Mouse (Mus musculus): Measurements from ENCODE around the gene Tuba1a.

DNA sequence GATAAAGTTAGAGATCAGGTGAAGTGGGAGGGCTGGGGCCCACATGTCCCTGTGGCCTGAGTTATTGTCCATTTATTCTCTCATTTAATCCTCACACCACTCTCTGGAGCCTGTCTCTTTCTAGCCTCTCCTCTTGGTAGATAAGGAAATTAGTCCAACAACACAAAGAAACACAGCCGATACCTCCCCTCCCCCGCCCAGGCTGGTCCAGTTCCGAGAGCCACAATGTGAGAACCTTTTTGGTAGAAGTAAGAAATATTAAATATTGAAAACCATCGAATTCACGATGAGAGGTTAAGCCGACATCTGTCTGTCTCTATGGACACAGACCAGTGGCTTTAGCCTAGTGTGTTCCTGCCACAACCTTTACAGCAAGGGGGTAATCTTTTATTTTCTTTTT lies 31.2 kb upstream of the Tuba1a start:
- TF ChIP-seq POLR2A (IDR thresholded peaks at IDR 0.05; ENCODE audit: control insufficient read depth, extremely low read depth, insufficient read depth, low read length, poor library complexity) = no peak
- TF ChIP-seq CTCF (IDR thresholded peaks at IDR 0.05; ENCODE audit: borderline replicate concordance, control insufficient read depth, extremely low read depth, insufficient read depth, low read length, poor library complexity) = no peak

All from thymus, adult 2 months (tissue).